Mouse (Mus musculus): ENCODE measurements around the gene Plod1. TPM values are rescaled to one million over a fixed set of nuclear protein-coding genes. Genes with fewer than 3 reads are reported as not detected.

Gene Plod1
- total RNA-seq, 2 experiments from 2014 or later = 21.8 to 25.6 TPM

GRCm38 (mm10) chr4:147866056-147866455 is 70.5 kb downstream of the Plod1 start:
- intact Hi-C loops (cut with DNase I) = no loop called here
- no peak for DNase-seq

GRCm38 (mm10) chr4:147865651-147866050 is 70.9 kb downstream of the Plod1 start:
- intact Hi-C loops (cut with DNase I) = no loop called here
- no peak for DNase-seq

GRCm38 (mm10) chr4:147862051-147862450 is 74.5 kb downstream of the Plod1 start:
- no peak for DNase-seq
- intact Hi-C loops (cut with DNase I) = no loop called here

Other genes starting within 250 kb of the Plod1 start
- not detected for gene Zfp534, start 234.2 kb downstream of the Plod1 start, total RNA-seq (2021)
- gene Zfp984, start 127.0 kb downstream of the Plod1 start, total RNA-seq (2021) = under 1 TPM; 0.74 to 0.87 TPM
- gene Zfp933, start 88.4 kb downstream of the Plod1 start, total RNA-seq (2021) = 1 to 10 TPM; 7.1 to 7.9 TPM
- 1 to 10 TPM; 4.0 to 6.3 TPM for gene Miip, start 68.0 kb downstream of the Plod1 start, total RNA-seq (2021)
- 1 to 10 TPM; 3.8 to 5.8 TPM for gene Fv1, start 67.8 kb downstream of the Plod1 start, total RNA-seq (2021)
- gene Mfn2, start 32.1 kb downstream of the Plod1 start, total RNA-seq (2021) = 100 to 1,000 TPM; 406 to 426 TPM
- 10 to 100 TPM; 17.9 to 21.4 TPM for gene 2510039O18Rik, start 4.1 kb upstream of the Plod1 start, total RNA-seq (2021)
- gene Nppb, start 49.0 kb upstream of the Plod1 start, total RNA-seq (2021) = not detected
- gene Nppa, start 64.0 kb upstream of the Plod1 start, total RNA-seq (2021) = not detected
- 1 to 10 TPM; 3.9 to 4.6 TPM for gene Clcn6, start 102.1 kb upstream of the Plod1 start, total RNA-seq (2021)
- gene Mthfr, start 102.3 kb upstream of the Plod1 start, total RNA-seq (2021) = 1 to 10 TPM; 5.6 to 9.6 TPM
- gene Agtrap, start 151.3 kb upstream of the Plod1 start, total RNA-seq (2021) = 10 to 100 TPM in 1 of 2 experiments, 1 to 10 TPM in 1; 9.8 to 11.4 TPM
- 10 to 100 TPM; 10.9 to 12.6 TPM for gene Mad2l2, start 193.6 kb upstream of the Plod1 start, total RNA-seq (2021)
- under 1 TPM in 1 of 2 experiments, not detected in 1; 0.10 TPM for gene Draxin, start 193.9 kb upstream of the Plod1 start, total RNA-seq (2021)
- gene Fbxo6, start 215.4 kb upstream of the Plod1 start, total RNA-seq (2021) = 10 to 100 TPM; 32.7 to 33.5 TPM
- 1 to 10 TPM; 6.3 to 9.1 TPM for gene Fbxo44, start 223.7 kb upstream of the Plod1 start, total RNA-seq (2021)
- not detected for gene Fbxo2, start 223.9 kb upstream of the Plod1 start, total RNA-seq (2021)